Mouse (Mus musculus) kidney, adult 9 months (tissue): Measurements from ENCODE around the gene Slc35c1.

Source experiments
- DNase-seq: peaks from one replicate; pipeline ENCODE4 v3.0.0; 2022

The Slc35c1 gene

DNA sequence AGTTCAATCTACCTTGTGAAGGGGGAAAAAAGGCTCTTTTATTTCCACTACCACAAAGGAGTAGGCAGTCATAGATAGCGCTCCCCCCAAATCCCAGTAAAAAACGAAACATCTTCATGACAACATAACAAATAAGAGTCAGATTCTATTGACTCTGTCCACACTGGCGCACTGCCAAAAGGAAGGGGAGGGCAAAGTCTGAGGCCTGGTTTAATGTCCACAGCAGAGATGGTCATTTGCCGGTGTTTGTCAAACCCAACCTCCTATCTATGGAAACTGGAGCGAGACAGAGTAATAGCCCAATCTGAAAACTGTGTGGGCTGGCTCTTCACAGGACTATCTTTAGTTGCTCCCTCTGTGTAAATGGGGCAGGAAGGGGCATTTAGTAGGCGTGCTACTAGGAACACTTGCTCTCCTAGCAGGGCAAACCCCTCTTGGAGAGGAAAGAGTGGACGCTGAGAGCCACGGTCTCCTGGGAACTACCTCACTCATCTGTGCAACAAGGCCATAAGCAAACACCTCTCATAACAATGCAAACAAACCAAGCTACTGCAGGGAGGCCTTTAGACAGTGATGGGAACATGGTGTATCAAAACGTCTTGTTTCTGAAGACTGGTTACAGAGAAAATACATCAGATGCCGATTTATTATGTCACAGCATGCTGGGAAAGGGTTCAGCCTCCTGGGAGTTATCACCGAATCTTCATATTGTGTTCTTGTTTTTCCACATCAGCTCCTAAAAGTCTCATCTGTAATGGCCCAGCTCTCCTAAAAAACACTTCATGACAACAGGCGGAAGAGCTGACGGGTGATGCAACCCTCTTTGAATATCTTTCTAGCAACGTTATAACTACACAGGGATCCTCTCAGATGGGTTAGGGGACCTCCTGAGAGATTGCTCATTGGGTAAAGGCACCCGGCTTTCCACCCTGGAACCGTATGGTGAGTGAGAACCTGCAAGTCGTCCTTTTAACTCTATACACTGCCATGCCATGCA lies 27.7 kb downstream of the Slc35c1 start:
- peak; percentile 88 for DNase-seq

GRCm38 (mm10) chr2:92431611-92432179 lies 28.6 kb downstream of the Slc35c1 start:
- no peak for DNase-seq

GRCm38 (mm10) chr2:92430723-92431541 lies 29.4 kb downstream of the Slc35c1 start:
- DNase-seq: peak; percentile 47

- DNase-seq: no peak
These were observed 30.2 kb downstream of the Slc35c1 start for GRCm38 (mm10) chr2:92430089-92430488.

GRCm38 (mm10) chr2:92427882-92428281 lies 32.5 kb downstream of the Slc35c1 start:
- DNase-seq: peak; percentile 90

DNA sequence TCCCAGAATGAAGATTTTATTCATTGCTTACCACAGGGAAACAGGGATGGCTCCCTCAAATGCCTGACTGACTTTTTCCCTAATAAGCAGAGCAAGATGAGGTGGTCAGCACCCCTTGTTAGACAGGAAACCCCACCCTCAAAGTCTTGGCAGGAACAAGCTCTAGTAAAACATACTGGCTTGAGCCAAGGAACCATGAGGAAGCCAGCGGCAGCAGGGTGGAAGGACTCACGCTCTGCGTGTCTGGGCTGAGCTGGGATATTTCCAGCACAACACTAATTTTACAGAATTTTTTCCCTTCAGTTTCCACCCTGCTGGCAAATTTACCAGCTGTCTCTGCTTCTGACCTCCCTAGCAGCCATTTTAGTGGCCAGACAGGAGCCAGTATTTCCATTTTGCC lies 33.9 kb downstream of the Slc35c1 start:
- DNase-seq: no peak

DNA sequence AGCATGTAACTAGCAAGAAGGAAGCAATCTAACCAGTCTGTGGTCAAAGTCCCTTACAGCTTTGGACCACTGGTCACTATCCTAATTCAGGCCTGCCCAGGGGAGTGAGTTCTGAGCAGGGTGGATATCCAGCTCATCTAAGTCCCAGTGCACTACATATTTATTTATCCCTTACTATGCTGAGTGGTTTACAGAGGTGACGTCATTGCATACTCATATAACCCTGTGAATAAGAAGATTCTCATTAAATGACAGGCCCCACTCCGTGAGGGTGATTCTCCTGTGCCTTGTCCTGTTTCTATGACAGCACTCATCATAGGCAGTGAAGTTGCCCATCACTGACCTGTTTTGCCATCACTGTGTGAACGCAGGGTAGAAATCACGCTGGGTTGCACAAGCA lies 35.0 kb downstream of the Slc35c1 start:
- no peak for DNase-seq

- peak; percentile 63 for DNase-seq
These were observed 35.7 kb downstream of the Slc35c1 start for GRCm38 (mm10) chr2:92424462-92425308.

GRCm38 (mm10) chr2:92423702-92424461 lies 36.5 kb downstream of the Slc35c1 start:
- peak; percentile 99 for DNase-seq

DNA sequence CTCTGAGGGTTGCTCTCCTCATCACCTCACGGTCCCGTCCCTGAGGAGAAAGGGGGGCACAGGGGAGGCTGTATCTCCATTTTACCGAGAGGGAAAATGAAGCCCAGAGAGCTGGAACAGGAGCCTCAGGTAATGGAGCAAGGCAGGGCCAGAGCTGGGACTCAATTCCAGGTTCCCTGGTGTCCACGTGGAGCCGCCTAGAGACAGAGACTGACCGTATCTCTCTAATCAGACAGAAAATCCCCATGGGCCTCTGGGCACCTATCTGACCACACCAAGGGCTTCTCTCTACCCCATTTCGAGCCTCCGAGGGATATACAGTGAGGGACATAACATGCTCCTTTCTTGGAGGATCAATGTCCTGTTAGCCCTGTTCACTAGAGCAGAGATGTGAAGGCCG lies 37.2 kb downstream of the Slc35c1 start:
- DNase-seq: no peak

DNA sequence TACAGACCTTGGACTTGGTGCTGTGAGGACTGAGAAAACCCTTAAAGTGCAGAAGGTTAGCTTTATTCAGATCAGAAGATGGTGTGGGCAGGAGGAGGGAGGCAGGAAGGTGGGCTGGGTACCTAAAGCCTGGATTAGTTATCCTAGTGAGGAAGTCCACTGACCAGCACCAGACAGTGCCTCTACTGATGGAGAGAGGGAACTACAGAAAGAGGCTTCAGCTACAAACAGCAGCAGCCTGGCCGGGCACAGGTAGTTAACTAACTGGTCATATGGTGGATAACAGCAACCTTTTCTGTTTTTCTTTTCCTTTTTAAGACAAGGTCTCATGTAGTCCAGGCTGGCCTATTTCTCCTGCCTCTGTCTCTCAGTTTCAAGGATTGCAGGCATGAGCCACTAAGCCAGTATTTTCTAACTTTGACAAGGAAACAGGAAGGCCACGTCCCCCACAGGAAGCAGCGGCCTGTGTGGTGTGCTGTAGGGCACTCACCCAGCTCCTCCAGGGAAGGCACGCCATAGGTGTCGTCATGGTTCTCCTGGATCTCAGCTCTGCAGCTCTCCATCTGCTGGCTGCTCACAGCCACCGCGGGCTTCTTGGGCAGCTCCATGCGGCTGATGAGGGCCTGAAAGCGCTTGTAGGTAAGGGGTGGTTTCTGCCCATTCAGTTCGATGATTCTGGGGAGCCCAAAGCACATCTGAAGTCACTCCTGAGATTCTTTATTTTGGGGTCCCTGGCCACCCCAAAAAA lies 37.8 kb downstream of the Slc35c1 start:
- peak; percentile 64 for DNase-seq

DNA sequence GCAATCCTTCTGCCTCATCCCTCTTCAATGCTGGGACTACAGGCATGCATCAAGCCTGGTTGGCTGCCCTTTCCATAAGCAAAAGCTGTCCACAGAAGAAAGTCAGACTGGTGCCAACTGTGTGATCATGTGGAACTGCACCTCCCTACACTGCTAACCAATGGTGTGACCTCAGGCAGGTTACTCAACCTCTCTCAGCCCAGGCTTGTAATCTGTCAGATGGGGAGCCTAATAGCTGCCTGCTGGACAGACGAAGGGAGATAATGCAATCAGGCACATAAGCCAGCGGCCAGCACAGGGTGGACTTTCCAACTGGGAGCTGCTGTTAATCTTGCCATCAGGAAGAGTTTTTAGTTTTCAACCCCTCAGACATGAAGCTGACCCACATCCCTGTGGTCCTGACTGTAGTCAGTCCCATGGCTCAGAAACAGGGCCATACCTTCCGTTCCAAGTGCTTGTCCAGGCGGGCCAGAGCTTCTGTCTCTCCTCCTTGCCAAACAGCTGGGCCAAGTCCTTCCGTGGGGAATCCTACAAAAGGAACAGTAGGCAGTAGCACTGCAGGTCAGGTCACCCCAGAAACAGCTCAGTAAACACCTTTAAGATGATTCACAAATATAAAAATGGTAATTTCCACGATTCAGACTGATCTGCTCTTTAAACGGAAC lies 38.5 kb downstream of the Slc35c1 start:
- DNase-seq: peak; percentile 72

DNA sequence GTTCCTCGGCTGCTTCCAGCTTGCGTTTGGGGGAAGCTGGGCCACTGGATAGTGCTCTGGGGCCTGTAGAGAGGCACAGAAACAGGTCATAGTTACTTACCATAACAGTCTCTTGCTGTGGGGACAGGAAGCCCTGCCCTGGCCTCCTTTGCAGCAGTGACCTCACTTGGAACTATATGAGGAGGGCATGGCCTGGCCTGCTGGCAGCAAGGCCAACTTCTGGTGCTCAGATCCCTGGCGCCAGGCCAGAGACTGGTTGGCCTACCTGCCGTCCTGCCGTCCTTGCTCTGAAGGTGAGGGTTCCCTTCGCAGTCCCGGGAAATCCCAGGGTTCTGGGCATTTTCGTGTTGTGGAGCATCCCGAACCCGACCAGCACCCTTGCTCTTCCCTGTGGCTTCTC lies 48.6 kb downstream of the Slc35c1 start:
- DNase-seq: no peak

- peak; percentile 77 for DNase-seq
These were observed 51.9 kb downstream of the Slc35c1 start for GRCm38 (mm10) chr2:92408309-92409045.

GRCm38 (mm10) chr2:92405687-92406086 lies 54.7 kb downstream of the Slc35c1 start:
- no peak for DNase-seq

DNA sequence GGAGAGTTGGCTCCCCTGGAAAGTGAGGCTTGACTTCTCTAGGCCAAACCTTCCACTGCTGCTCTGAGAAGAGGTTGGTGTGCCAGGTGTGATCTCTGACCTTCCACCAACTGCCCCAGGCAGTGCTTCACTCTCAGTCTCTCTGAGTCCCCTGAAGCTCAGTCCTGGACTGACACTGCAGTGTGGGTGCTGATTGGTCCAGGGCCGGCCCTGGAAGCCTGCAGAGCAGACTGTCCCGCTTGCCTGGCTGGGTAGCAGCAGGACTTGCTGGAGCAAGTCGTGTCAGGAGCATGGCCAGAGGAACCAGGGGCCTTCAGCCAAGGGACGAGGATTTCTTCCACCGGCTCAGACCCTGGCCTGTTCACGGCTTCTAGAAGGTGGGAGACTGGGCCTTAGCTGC lies 55.6 kb downstream of the Slc35c1 start:
- DNase-seq: no peak

DNA sequence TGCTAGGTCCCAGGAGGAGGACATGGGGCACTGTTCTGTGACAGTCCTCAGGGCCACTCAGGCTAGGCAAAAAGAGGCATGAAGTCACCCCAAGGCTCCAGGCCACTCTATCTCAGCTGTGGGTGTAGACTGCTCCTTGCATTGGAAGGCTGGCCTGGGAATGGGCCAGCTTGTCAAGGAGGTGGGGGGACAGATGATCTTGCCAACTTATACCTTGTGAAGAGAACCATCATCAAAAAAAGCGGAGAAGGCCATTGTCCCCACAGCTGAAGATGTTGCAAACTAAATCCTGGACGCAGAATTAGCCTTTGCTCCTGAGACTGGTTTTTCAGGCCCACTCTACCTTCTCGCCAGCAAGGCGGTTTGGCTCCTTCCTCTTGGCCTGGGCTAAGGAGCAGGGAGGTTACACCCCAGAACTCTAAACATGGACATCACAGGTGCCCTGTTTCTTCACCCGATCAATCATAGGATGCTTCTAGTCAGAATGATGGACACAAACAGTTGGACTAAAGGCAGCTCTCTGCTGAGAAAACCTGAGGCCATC lies 56.5 kb downstream of the Slc35c1 start:
- DNase-seq: no peak
